Mouse (Mus musculus): ENCODE data around the gene Dusp6.

- TF ChIP-seq EP300 (IDR thresholded peaks at IDR 0.05; ENCODE audit: low read depth): no peak
- TF ChIP-seq CTCF (IDR thresholded peaks at IDR 0.05; ENCODE audit: low read depth): no peak
Measured at GRCm38 (mm10) chr10:99298328-99299295, 35.6 kb downstream of the Dusp6 start.
